Mouse (Mus musculus) fat pad, adult 2 months (tissue): ENCODE results near the gene Gm20738.
"Not testable (repeated sequence)": the region's sequence is repeated elsewhere in the genome, so short reads cannot be mapped to it uniquely, and the experiment has no call there.

Experiments
- DNase-seq: peaks from one replicate; pipeline ENCODE4 v3.0.0-alpha.2; 2011; ENCODE audit warnings: low read depth, low spot score; ENCODE audit errors: extremely low read depth

Gm20738 gene

GRCm38 (mm10) chrY:37957511-37957910 is at the start of gene Gm20738:
Gene Gm20738 (plus strand): TSS chrY:37957811.
- not testable (repeated sequence) for DNase-seq
